Mouse (Mus musculus) C2C12 (cell line): ENCODE results near the gene Cacna1a.

Source experiments
- CEBPB ChIP-seq: IDR thresholded peaks from one replicate; pipeline ENCODE4 v1.6.1; 2011; ENCODE audit warnings: low read depth, mild to moderate bottlenecking, control low read depth, moderate library complexity
- CTCF ChIP-seq: IDR thresholded peaks from one replicate; pipeline ENCODE4 v1.5.1; 2011; ENCODE audit not compliant: control insufficient read depth, insufficient read depth, insufficient read length
- FOSL1 ChIP-seq: IDR thresholded peaks from one replicate; pipeline ENCODE4 v1.8.0; 2011; ENCODE audit warnings: mild to moderate bottlenecking, low read length; ENCODE audit not compliant: poor library complexity, insufficient read depth, severe bottlenecking
- MAX ChIP-seq: IDR thresholded peaks from one replicate; pipeline ENCODE4 v1.6.1; 2011; ENCODE audit warnings: mild to moderate bottlenecking, control low read depth
- MYOD1 ChIP-seq: IDR thresholded peaks from one replicate; pipeline ENCODE4 v1.6.1; 2011; ENCODE audit warnings: low read depth; ENCODE audit not compliant: control insufficient read depth, insufficient read length
- MYOG ChIP-seq: IDR thresholded peaks from one replicate; pipeline ENCODE4 v1.6.1; 2011; ENCODE audit not compliant: control insufficient read depth, insufficient read length; ENCODE audit errors: extremely low read depth
- USF1 ChIP-seq: IDR thresholded peaks from one replicate; pipeline ENCODE4 v1.6.1; 2011; ENCODE audit warnings: low read depth, mild to moderate bottlenecking, control low read depth, moderate library complexity

DNA sequence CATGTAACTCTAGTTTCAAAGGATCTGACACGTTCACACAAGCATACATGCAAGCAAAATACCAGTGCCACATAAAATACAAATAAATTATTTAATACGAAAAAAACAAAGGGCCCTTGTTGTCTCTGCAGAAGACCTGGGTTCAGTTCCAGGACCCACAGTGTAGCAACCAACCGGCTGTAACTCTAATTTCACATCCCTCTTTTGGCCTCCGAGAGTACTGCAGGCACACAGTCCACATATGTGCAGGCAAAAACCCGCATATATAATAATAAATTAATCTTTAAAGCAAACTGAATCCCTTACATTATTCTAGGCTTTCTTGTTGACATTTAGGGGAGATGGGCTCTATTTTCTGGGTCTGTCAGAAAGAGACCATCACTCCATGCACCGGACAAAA is 258.6 kb downstream of the Cacna1a start:
- TF ChIP-seq CTCF, result no peak
- TF ChIP-seq MAX, result no peak
- no peak for TF ChIP-seq USF1
- no peak for TF ChIP-seq MYOG
- TF ChIP-seq FOSL1, result no peak
- no peak for TF ChIP-seq CEBPB
- TF ChIP-seq MYOD1, result no peak
